ENCODE assay signal across 18 mouse cellular contexts in the genomic region with DNA sequence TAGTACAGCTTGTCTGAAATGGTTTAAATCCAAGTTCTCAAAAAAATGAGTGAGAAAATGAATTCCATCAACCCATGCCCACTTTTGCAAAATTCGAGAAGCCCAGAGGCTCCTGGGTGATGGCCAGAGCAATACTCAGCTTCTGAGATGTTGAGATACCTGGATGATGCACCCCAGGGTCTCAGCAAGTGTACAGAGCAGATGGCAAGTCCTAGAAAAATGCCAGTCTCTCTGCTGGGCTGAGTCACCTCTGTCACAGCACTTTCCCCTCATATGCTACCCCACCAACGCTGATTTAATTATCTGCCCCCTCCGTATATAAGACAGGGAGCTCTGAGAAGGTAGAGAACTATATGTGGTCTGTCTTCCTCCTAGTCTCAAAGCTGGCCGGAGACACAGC.
"Had no signal": no experiment of that assay in that cellular context is flagged by ENCODE, and none has a peak within 500 bp of the region (broad histone marks: within the 10 kb centered on the region; RNA-seq: fewer than 3 reads in every experiment).

No protein-coding gene starts in this region.

- ATAC-seq: midbrain, embryonic 16.5 days had no signal

- H3K4me3 ChIP-seq: midbrain, embryonic 10.5 days; midbrain, embryonic 12.5 days; myocyte; neural tube, embryonic 13.5 days; neural tube, embryonic 15.5 days had no signal

- DNase-seq: lung, adult 18-20 months; lung, embryonic 14.5 days; lung, postnatal 10 days; lung, postnatal 4 days; midbrain, embryonic 14.5 days; retina, postnatal 1 day; right cerebral cortex, postnatal 25 days; right cerebral cortex, postnatal 4 days; spleen, adult 18-20 months; thymus, adult 18-20 months; thymus, postnatal 14 days; thymus, postnatal 36 days had no signal

- H3K4me1 ChIP-seq: midbrain, embryonic 10.5 days; midbrain, embryonic 12.5 days; neural tube, embryonic 13.5 days; neural tube, embryonic 15.5 days had no signal

- H3K27ac ChIP-seq: midbrain, embryonic 10.5 days; midbrain, embryonic 12.5 days; neural tube, embryonic 13.5 days; neural tube, embryonic 15.5 days had no signal

- H3K27me3 ChIP-seq: midbrain, embryonic 12.5 days; neural tube, embryonic 13.5 days; neural tube, embryonic 15.5 days had no signal
